Mouse (Mus musculus): ENCODE results near the gene Rasgrf1. TPM values are rescaled to one million over a fixed set of nuclear protein-coding genes. Genes with fewer than 3 reads are reported as not detected.
A peak's percentile ranks its signal among the peaks of the same experiment; 100 is the strongest.

Gene Rasgrf1
- polyA plus RNA-seq, 1 experiment from 2014 or later = 0.05 TPM

DNA sequence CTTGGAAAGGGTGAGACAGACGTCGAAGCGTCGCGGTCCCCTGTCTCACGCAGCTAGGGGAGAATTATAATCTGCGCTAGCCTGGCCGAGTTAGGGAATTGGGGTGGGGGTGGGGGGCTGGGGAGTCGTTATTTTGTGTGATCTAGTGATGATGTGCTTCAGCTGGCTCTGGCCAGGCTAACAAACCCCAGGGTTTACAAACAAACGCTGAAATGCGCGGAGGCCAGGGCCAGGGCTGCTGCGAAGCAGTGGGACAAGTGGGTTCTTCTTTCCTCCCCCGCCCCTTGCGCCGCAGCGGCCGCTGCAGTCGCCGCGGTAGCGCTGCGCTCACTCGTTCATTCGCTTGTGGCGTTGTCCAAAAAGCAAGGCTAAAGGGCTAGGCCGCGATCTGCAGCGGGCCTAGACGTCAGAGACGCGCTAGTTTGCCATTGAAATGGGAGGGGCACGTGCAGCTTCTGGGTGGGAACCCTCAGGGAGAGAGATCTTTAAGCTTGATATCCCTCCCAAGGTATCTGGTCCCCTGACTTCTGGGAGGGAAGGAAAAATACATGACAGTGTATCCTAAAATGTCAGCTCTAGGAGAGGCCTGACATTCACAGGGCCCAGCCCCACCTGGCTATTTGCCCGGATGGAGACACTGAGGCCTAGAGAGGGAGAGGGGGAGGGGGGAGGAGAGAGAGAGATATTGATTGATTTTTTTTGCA lies 1.2 kb downstream of the Rasgrf1 start:
- Histone ChIP-seq H3K36me3 (ENCODE audit: insufficient read depth, low read length) (no peaks in the 10 kb centered on the region), H3K27me3 (ENCODE audit: insufficient read depth, low read length) (peaks cover 68% of the 10 kb centered on the region), H3K4me2 (ENCODE audit: low read length) (0 out of 2 replicates have a peak overlapping the region, but pooled peaks have one; percentile 19), H3K9ac (ENCODE audit: low read depth, low read length) (no peak overlapping the region), H3K27ac (no peak overlapping the region), H3K4me1 (replicated peaks; ENCODE audit: insufficient read depth, low read length) (peaks cover 11% of the 10 kb centered on the region), H3K9me3 (replicated peaks; ENCODE audit: low read length) (no peaks in the 10 kb centered on the region), H3K4me3 (replicated peaks; ENCODE audit: low read depth, low read length) (no peak overlapping the region)
- under 1% methylated on average over 34 of the region's 34 CpGs for WGBS
- no peak for TF ChIP-seq CTCF (IDR thresholded peaks at IDR 0.05; ENCODE audit: low read depth)
- ATAC-seq (replicated peaks; ENCODE audit: low FRiP score, low read depth) = no peak
- DNase-seq (ENCODE audit: low spot score) = peak; percentile 17

GRCm38 (mm10) chr9:89911891-89912549 lies 2.3 kb downstream of the Rasgrf1 start:
- Histone ChIP-seq H3K4me3 (replicated peaks; ENCODE audit: low read depth, low read length) (no peak overlapping the region), H3K4me1 (replicated peaks; ENCODE audit: insufficient read depth, low read length) (peaks cover 11% of the 10 kb centered on the region), H3K27ac (no peak overlapping the region), H3K9me3 (replicated peaks; ENCODE audit: low read length) (no peaks in the 10 kb centered on the region), H3K4me2 (ENCODE audit: low read length) (no peak overlapping the region), H3K9ac (ENCODE audit: low read depth, low read length) (no peak overlapping the region), H3K27me3 (ENCODE audit: insufficient read depth, low read length) (peaks cover 60% of the 10 kb centered on the region), H3K36me3 (ENCODE audit: insufficient read depth, low read length) (no peaks in the 10 kb centered on the region)
- no peak for TF ChIP-seq CTCF (IDR thresholded peaks at IDR 0.05; ENCODE audit: low read depth)
- DNase-seq (ENCODE audit: low spot score) (no peak), ATAC-seq (replicated peaks; ENCODE audit: low FRiP score, low read depth) (no peak)
- WGBS = 70% methylated on average over 5 of the region's 5 CpGs

DNA sequence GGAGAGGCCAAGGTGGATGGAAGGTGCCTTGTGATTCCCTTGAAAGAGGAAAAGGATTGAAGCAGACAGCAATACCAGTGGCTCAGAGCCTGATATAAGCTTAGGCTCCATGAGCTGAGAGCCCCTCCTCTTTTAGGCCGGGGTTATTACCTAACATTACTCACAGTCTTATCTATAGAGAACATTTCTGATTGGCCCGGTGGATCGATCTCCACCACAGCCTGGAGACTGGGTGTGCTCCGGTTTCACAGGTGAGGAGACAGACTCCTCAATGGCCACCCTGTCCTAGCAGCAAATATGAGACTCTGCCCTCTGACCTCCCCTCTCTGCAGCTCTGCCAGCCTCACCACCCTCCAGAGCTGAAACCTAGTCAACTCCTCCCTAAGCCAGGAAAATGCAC lies 3.4 kb downstream of the Rasgrf1 start:
- no peak overlapping the region for H3K9ac ChIP-seq (ENCODE audit: low read depth, low read length)
- WGBS = 42% methylated on average over 4 of the region's 4 CpGs
- H3K27me3 ChIP-seq (ENCODE audit: insufficient read depth, low read length) = peaks cover 50% of the 10 kb centered on the region
- H3K9me3 ChIP-seq (replicated peaks; ENCODE audit: low read length) = no peaks in the 10 kb centered on the region
- H3K27ac ChIP-seq = no peak overlapping the region
- DNase-seq (ENCODE audit: low spot score) (no peak), ATAC-seq (replicated peaks; ENCODE audit: low FRiP score, low read depth) (no peak)
- H3K4me3 ChIP-seq (replicated peaks; ENCODE audit: low read depth, low read length) = no peak overlapping the region
- no peak overlapping the region for H3K4me2 ChIP-seq (ENCODE audit: low read length)
- no peak for TF ChIP-seq CTCF (IDR thresholded peaks at IDR 0.05; ENCODE audit: low read depth)
- peaks cover 11% of the 10 kb centered on the region for H3K4me1 ChIP-seq (replicated peaks; ENCODE audit: insufficient read depth, low read length)
- H3K36me3 ChIP-seq (ENCODE audit: insufficient read depth, low read length) = no peaks in the 10 kb centered on the region

GRCm38 (mm10) chr9:89916471-89916870 lies 6.8 kb downstream of the Rasgrf1 start:
- TF ChIP-seq CTCF (IDR thresholded peaks at IDR 0.05; ENCODE audit: low read depth) = no peak
- no peak for DNase-seq (ENCODE audit: low spot score)
- no peaks in the 10 kb centered on the region for H3K4me1 ChIP-seq (replicated peaks; ENCODE audit: insufficient read depth, low read length)
- no peaks in the 10 kb centered on the region for H3K36me3 ChIP-seq (ENCODE audit: insufficient read depth, low read length)
- WGBS = 88% methylated on average over 7 of the region's 7 CpGs
- no peak overlapping the region for H3K4me3 ChIP-seq (replicated peaks; ENCODE audit: low read depth, low read length)
- no peak overlapping the region for H3K4me2 ChIP-seq (ENCODE audit: low read length)
- H3K9me3 ChIP-seq (replicated peaks; ENCODE audit: low read length) = no peaks in the 10 kb centered on the region
- no peak overlapping the region for H3K9ac ChIP-seq (ENCODE audit: low read depth, low read length)
- H3K27ac ChIP-seq = no peak overlapping the region
- no peak for ATAC-seq (replicated peaks; ENCODE audit: low FRiP score, low read depth)
- H3K27me3 ChIP-seq (ENCODE audit: insufficient read depth, low read length) = peaks cover 18% of the 10 kb centered on the region

- Histone ChIP-seq H3K4me2 (ENCODE audit: low read length) (no peak overlapping the region), H3K27me3 (ENCODE audit: insufficient read depth, low read length) (peaks cover 8% of the 10 kb centered on the region; the same call in 1 of the 2 replicates), H3K4me1 (replicated peaks; ENCODE audit: insufficient read depth, low read length) (no peaks in the 10 kb centered on the region), H3K9ac (ENCODE audit: low read depth, low read length) (no peak overlapping the region), H3K9me3 (replicated peaks; ENCODE audit: low read length) (no peaks in the 10 kb centered on the region), H3K36me3 (ENCODE audit: insufficient read depth, low read length) (no peaks in the 10 kb centered on the region), H3K4me3 (replicated peaks; ENCODE audit: low read depth, low read length) (no peak overlapping the region), H3K27ac (no peak overlapping the region)
- no peak for TF ChIP-seq CTCF (IDR thresholded peaks at IDR 0.05; ENCODE audit: low read depth)
- DNase-seq (ENCODE audit: low spot score) (no peak), ATAC-seq (replicated peaks; ENCODE audit: low FRiP score, low read depth) (no peak)
- 77% methylated on average over 1 of the region's 1 CpGs for whole genome bisulfite sequencing
These were observed 7.7 kb downstream of the Rasgrf1 start for GRCm38 (mm10) chr9:89917431-89917830.

DNA sequence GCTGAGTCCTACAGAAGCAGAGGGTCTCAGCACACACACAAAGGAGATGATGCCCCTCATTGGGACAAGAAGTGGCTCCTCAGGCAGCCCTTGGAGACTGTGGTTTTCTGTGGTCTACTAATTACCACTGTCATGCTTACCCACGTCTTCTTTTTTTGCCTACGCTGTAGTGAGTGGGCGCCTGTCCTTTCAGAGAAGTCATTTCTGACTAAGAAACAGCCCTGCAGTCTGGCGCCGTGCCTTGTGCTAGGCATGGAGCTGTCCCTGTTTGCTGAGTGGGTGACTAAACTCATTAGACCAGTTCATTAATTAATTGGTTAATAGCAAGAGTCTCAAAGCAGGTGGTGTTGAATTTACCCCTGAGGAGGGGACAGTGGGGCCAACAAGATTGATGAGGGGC lies 9.1 kb downstream of the Rasgrf1 start:
- 0 out of 2 replicates have a peak, but pooled peaks cover 3% of the 10 kb centered on the region for H3K27me3 ChIP-seq (ENCODE audit: insufficient read depth, low read length)
- WGBS = 79% methylated on average over 5 of the region's 5 CpGs
- no peak for TF ChIP-seq CTCF (IDR thresholded peaks at IDR 0.05; ENCODE audit: low read depth)
- no peak overlapping the region for H3K4me2 ChIP-seq (ENCODE audit: low read length)
- no peaks in the 10 kb centered on the region for H3K9me3 ChIP-seq (replicated peaks; ENCODE audit: low read length)
- H3K4me3 ChIP-seq (replicated peaks; ENCODE audit: low read depth, low read length) = no peak overlapping the region
- no peak overlapping the region for H3K27ac ChIP-seq
- no peak for ATAC-seq (replicated peaks; ENCODE audit: low FRiP score, low read depth)
- no peaks in the 10 kb centered on the region for H3K36me3 ChIP-seq (ENCODE audit: insufficient read depth, low read length)
- DNase-seq (ENCODE audit: low spot score) = no peak
- H3K4me1 ChIP-seq (replicated peaks; ENCODE audit: insufficient read depth, low read length) = no peaks in the 10 kb centered on the region
- no peak overlapping the region for H3K9ac ChIP-seq (ENCODE audit: low read depth, low read length)
